In the genomic region with DNA sequence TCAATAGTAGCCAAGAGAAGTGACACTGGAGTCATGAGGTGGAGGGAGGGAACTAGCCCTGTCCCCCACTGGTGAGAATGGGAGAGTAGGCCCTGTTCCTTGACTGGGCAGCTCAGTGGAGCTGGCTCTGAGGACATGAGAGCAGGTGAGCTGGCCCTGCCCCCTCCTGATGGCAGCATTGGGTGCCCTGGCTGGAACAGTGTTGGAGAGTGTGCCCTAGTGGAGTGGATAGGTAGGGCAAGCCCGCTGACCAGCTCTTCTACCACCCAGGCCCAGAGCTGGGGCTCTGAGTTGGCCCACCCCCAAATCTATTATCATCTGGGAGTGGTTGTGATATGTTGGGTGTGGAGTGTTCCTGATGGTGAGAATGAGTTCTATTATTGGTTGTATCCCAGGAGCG, we compare ENCODE assay signal across 12 mouse cellular contexts. TPM values are rescaled to one million over a fixed set of nuclear protein-coding genes. Genes with fewer than 3 reads are reported as not detected.
DNase-seq lines count a peak whose midpoint lies in the region; ATAC-seq and TF ChIP-seq lines count a peak whose summit lies in the region.
"Had no signal": no experiment of that assay in that cellular context is flagged by ENCODE, and none has a peak within 500 bp of the region (broad histone marks: within the 10 kb centered on the region; RNA-seq: fewer than 3 reads in every experiment).

No protein-coding gene starts in this region.

- H3K27ac ChIP-seq in heart, embryonic 12.5 days (ENCODE audit: poor library complexity, severe bottlenecking): no peak overlapping the region
- H3K27ac ChIP-seq in embryonic facial prominence, embryonic 10.5 days (replicated peaks): peak overlapping the region; percentile 1; the same call in 1 of the 2 replicates
- H3K27ac ChIP-seq in liver, embryonic 13.5 days: no peak overlapping the region
- H3K27ac ChIP-seq: limb, embryonic 12.5 days; midbrain, embryonic 12.5 days had no signal

- H3K9ac ChIP-seq in heart, embryonic 12.5 days: no peak overlapping the region
- no peak overlapping the region for H3K9ac ChIP-seq in liver, embryonic 13.5 days
- H3K9ac ChIP-seq: limb, embryonic 12.5 days; midbrain, embryonic 12.5 days had no signal

- H3K4me3 ChIP-seq in heart, embryonic 12.5 days: no peak overlapping the region
- H3K4me3 ChIP-seq in lung, adult 2 months (replicated peaks; ENCODE audit: extremely low read depth, low read depth, low read length): no peak overlapping the region
- no peak overlapping the region for H3K4me3 ChIP-seq in embryonic facial prominence, embryonic 10.5 days
- no peak overlapping the region for H3K4me3 ChIP-seq in liver, embryonic 13.5 days (replicated peaks)
- H3K4me3 ChIP-seq: limb, embryonic 12.5 days; midbrain, embryonic 12.5 days had no signal

- WGBS in heart, embryonic 12.5 days: 79% methylated on average over 2 of the region's 2 CpGs
- 77% methylated on average over 2 of the region's 2 CpGs for WGBS in lung, adult 2 months
- 93% methylated on average over 2 of the region's 2 CpGs for WGBS in embryonic facial prominence, embryonic 10.5 days
- 76% methylated on average over 2 of the region's 2 CpGs for WGBS in liver, embryonic 13.5 days (ENCODE audit: insufficient replicate concordance)

- no peak overlapping the region for H3K4me2 ChIP-seq in heart, embryonic 12.5 days
- no peak overlapping the region for H3K4me2 ChIP-seq in liver, embryonic 13.5 days
- H3K4me2 ChIP-seq: limb, embryonic 12.5 days; midbrain, embryonic 12.5 days had no signal

- TF ChIP-seq POLR2A in lung, adult 2 months (IDR thresholded peaks at IDR 0.05; ENCODE audit: borderline replicate concordance, extremely low read depth, low read depth, low read length): no peak

- no peaks in the 10 kb centered on the region for H3K36me3 ChIP-seq in heart, embryonic 12.5 days
- no peaks in the 10 kb centered on the region; the same call in 1 of the 2 replicates for H3K36me3 ChIP-seq in embryonic facial prominence, embryonic 10.5 days (replicated peaks)
- no peaks in the 10 kb centered on the region for H3K36me3 ChIP-seq in liver, embryonic 13.5 days
- H3K36me3 ChIP-seq: limb, embryonic 12.5 days; midbrain, embryonic 12.5 days had no signal

- H3K4me1 ChIP-seq in heart, embryonic 12.5 days (replicated peaks): peaks cover 36% of the 10 kb centered on the region
- H3K4me1 ChIP-seq in lung, adult 2 months (ENCODE audit: control insufficient read depth, insufficient read depth, low read length): peaks cover 16% of the 10 kb centered on the region
- peaks cover 18% of the 10 kb centered on the region for H3K4me1 ChIP-seq in embryonic facial prominence, embryonic 10.5 days
- H3K4me1 ChIP-seq in liver, embryonic 13.5 days (replicated peaks): peaks cover 21% of the 10 kb centered on the region

- ATAC-seq in heart, embryonic 12.5 days (ENCODE audit: insufficient number of reproducible peaks, low FRiP score): 0 out of 2 replicates have a peak, but pooled peaks have one; percentile 29
- peak; percentile 23; the same call in 1 of the 2 replicates for ATAC-seq in liver, embryonic 13.5 days (ENCODE audit: low read depth)

- DNase-seq in heart, adult 18-20 months: no peak
- no peak for DNase-seq in lung, adult 2 months
- no peak for DNase-seq in lung, postnatal 14 days
- DNase-seq in embryonic facial prominence, embryonic 10.5 days (ENCODE audit: low spot score): no peak
- DNase-seq in liver, embryonic 13.5 days: no peak
- DNase-seq in adrenal gland, postnatal 4 days (ENCODE audit: low spot score in 2 of 2): no peak
- no peak for DNase-seq in MN1 (ENCODE audit: low spot score)
- DNase-seq: cerebellum, postnatal 25 days; kidney, adult 9 months had no signal

- no peaks in the 10 kb centered on the region for H3K9me3 ChIP-seq in heart, embryonic 12.5 days (replicated peaks)
- H3K9me3 ChIP-seq in embryonic facial prominence, embryonic 10.5 days: no peaks in the 10 kb centered on the region
- H3K9me3 ChIP-seq in liver, embryonic 13.5 days (replicated peaks): no peaks in the 10 kb centered on the region
- H3K9me3 ChIP-seq: limb, embryonic 12.5 days; midbrain, embryonic 12.5 days had no signal

- TF ChIP-seq CTCF in lung, adult 2 months (IDR thresholded peaks at IDR 0.05; ENCODE audit: insufficient read depth, low read length): 0 out of 2 replicates have a peak, but pooled peaks have one; percentile 21

- no peaks in the 10 kb centered on the region for H3K27me3 ChIP-seq in heart, embryonic 12.5 days (replicated peaks)
- no peaks in the 10 kb centered on the region for H3K27me3 ChIP-seq in embryonic facial prominence, embryonic 10.5 days (replicated peaks; ENCODE audit: low read depth, poor library complexity, severe bottlenecking)
- no peaks in the 10 kb centered on the region for H3K27me3 ChIP-seq in liver, embryonic 13.5 days
- H3K27me3 ChIP-seq: limb, embryonic 12.5 days; midbrain, embryonic 12.5 days had no signal

RNA-seq across cellular contexts. Expression of gene Wdfy2, which starts 47.7 kb away (rescaled TPM):
- 8.8 and 8.9 TPM in 2 replicates for polyA plus RNA-seq in heart, embryonic 12.5 days (2016; fragmentation: Nextera tagmentation; extraction: Ambion mirVana)
- total RNA-seq in heart, adult 18-20 months (2021): 1 to 10 TPM; 6.4 to 6.9 TPM
- 6.4 and 9.5 TPM in 2 replicates for polyA plus RNA-seq in lung, adult 2 months (2012; rRNA removed)
- polyA plus RNA-seq in embryonic facial prominence, embryonic 10.5 days (2016; fragmentation: Nextera tagmentation; extraction: Ambion mirVana): 13.6 and 16.0 TPM in 2 replicates
- 1.9 and 2.7 TPM in 2 replicates for polyA plus RNA-seq in liver, embryonic 13.5 days (2015; fragmentation: Nextera tagmentation; extraction: Ambion mirVana)
- 10 to 100 TPM; 33.7 to 35.2 TPM for total RNA-seq in adrenal gland, postnatal 4 days (2021)
